Mouse (Mus musculus): ENCODE results near the gene N4bp1.
A peak's percentile ranks its signal among the peaks of the same experiment; 100 is the strongest.

The N4bp1 gene

DNA sequence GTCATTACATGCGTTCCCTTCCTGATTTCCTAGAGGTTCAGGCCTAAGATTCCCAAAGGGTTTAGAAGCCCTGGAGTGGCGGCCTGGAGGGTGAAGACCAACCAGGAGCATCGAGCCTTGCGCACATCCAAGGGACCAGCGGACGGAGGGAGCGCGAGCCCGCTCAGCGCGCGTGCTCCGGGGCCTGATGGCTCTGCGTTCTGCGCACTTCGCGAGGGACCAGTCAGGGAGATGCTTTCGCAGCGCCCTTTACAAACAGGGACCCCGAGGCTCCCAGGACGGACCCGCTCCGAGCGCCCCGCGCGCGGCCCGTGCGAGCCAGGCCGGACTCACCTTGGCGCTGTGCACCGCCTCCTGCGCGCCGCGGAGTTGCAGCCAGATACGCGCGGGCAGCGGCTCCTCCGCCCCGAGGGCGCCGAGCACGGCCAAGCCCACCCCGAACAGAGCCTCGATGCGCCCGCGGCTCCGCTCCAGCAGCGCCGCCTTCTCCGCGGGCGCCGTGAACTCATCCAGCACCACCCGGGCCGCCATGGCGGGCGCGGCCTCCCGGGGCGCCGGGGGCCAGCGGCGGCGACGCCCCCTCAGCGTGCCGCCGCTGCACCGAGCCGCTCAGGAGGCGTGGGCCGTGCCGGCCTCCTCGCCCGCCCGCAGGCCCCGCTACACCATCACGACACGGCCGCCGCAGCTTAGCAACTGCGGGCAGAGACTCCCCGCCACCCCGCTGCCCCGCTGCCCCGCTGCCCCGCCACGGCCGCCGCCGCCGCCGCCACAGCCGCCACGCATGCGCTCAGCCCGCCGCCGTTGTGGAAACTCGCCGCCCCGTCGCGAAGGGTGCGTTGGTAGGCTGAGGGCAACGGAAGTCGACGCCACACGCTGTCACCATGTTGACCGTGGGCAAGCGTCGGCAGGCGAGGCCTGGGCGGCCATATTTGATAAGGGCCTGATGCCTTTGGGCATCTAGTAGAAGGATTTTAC, at the start of gene N4bp1:
N4bp1 (minus strand) TSS at position 770 of the 975 bp plus-strand sequence.
- peak; percentile 81 for DNase-seq (ENCODE audit: low spot score)

DNA sequence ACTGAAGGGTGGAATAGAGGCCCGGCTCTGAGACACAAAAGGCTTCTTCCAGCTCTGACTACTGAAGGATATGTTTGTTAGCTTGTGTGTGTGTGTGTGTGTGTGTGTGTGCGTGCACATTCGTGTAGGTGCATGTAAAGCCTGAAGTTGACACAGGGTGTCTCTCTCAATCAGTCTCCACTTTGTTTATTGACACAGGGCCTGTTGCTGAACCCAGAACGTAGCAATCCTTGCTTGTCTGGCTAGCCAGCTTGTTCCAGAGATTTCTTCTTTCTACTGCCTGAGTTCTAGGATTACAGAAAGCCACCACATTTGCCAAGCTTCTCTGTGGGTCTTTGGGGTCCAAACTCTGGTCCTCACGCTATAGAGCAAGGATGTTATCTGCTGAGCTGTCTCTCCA, 49.8 kb upstream of the N4bp1 start:
- no peak for DNase-seq (ENCODE audit: low spot score)

DNA sequence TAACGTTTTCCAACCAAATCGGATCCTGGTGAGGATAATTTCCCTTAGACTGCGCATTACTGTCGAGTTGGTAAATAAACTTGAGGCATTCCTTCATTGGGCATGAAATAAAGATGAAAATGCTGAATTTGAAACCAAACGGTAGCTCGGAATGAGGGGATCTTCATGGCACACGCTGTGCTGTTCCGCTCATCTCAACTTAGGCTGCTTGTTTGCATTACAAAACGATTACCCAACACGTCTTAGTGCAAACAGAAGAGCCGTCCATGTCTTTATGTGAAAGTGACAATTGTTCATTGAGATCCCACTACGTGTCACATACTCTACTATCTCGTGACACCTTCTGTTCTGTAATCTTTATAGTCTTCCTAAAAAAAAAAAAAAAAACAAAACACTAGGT, 49.3 kb upstream of the N4bp1 start:
- DNase-seq (ENCODE audit: low spot score) = no peak

GRCm38 (mm10) chr8:86933898-86934297, 48.8 kb upstream of the N4bp1 start:
- peak; percentile 48 for DNase-seq (ENCODE audit: low spot score)

- DNase-seq (ENCODE audit: low spot score) = no peak
Observed at GRCm38 (mm10) chr8:86926237-86926636, 41.2 kb upstream of the N4bp1 start.

GRCm38 (mm10) chr8:86923219-86923835, 38.3 kb upstream of the N4bp1 start:
- DNase-seq (ENCODE audit: low spot score) = no peak

GRCm38 (mm10) chr8:86922673-86923072, 37.6 kb upstream of the N4bp1 start:
- DNase-seq (ENCODE audit: low spot score) = no peak

DNA sequence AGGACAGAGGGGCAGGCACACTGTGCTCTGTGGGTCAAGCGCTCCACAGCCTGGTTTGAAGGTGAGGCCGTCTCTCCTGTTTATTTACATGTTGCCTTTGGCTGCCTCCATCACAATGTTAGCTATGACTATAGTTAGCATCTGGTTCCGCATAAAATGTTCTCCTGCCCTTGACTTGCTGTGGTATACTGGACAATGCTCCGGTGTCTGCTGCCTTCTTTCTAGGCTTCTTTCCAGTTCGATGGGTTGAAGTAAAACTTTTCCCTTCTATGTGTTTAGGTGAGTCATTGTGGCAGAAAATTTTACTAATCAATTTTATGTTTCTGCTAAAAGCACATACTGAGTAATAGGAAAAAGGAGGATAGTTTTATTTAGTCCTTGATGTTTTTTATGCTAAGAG, 37.1 kb upstream of the N4bp1 start:
- DNase-seq (ENCODE audit: low spot score) = no peak

GRCm38 (mm10) chr8:86920996-86921395, 35.9 kb upstream of the N4bp1 start:
- DNase-seq (ENCODE audit: low spot score) = no peak

DNA sequence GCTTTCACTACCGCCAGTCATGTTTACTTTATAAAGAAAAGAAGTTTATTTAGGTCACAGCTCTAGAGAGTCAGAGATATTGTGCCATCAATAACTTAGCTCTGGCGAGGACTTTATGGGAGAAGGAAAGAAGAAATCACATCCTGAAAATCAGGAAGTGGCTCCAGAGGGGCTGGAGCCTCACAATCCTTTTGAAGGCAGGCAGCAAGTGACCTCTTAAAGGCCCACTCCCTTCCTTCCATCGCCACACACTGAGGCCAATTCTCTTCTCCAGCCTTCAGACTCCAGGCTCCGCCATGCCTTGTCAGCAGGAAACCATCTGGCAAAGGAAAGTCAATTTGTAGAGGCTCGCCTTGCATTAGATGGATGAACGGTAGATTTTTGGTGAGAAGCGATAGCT, 35.4 kb upstream of the N4bp1 start:
- DNase-seq (ENCODE audit: low spot score) = no peak

- no peak for DNase-seq (ENCODE audit: low spot score)
Observed at GRCm38 (mm10) chr8:86920024-86920423, 35.0 kb upstream of the N4bp1 start.

- no peak for DNase-seq (ENCODE audit: low spot score)
Observed at GRCm38 (mm10) chr8:86919262-86919661, 34.2 kb upstream of the N4bp1 start.

DNA sequence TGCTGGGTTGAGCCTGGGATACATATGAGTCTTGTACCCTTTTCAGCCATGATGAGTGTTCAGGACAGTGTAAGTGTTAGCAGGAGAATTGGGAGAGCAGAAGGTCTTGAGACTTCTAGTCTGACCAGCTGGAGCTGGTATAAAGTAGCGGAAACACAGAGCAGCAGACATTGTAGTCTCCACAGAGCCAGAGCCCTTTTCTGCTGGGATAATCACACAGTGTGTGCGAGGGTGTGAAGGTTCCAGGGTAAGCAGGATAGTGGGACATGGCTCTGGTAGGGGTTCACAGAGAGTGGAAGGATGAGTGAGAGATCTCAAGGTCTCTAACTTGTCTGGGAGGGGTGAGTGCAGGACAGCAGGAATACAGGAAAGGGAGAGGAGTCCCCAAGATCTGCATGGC, 33.0 kb upstream of the N4bp1 start:
- no peak for DNase-seq (ENCODE audit: low spot score)

DNA sequence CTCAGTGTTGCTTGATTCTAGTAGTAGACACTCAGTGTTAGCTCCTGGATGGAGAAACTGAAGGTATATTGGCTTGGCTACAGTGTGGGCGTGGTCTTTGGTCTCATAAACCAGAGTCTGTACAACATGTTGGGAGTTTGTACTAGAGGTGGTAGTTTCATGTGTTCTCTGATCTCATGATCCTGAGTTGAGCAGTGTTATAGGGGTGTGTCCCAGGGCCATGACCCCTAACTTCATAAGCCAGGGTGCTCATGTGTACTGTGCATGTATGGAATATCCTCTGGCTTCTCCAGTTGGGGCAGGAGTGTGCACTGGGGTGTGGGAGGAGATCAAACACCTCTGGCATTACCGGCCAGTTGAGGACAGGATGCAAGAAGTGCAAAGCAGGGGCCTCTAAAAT, 32.6 kb upstream of the N4bp1 start:
- no peak for DNase-seq (ENCODE audit: low spot score)

DNA sequence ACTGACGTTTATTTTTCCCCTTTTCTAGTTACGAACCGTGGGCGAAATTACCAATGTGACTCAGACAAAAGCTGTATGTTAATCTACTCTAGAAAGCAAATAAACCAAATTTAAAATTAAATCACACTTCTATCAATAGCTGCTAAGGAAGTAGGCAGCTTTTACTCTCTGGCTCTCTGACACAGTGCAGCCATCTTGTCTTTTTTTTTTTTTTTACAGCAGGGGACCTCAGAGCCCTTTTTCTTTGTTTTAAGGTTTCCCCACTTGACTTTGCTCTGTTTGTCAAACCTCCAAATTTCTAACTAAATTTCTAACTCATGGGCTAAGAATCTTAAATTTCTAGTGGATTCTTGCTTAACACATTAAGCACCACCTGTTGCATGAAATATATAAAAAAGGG, 31.3 kb upstream of the N4bp1 start:
- DNase-seq (ENCODE audit: low spot score) = no peak

DNA sequence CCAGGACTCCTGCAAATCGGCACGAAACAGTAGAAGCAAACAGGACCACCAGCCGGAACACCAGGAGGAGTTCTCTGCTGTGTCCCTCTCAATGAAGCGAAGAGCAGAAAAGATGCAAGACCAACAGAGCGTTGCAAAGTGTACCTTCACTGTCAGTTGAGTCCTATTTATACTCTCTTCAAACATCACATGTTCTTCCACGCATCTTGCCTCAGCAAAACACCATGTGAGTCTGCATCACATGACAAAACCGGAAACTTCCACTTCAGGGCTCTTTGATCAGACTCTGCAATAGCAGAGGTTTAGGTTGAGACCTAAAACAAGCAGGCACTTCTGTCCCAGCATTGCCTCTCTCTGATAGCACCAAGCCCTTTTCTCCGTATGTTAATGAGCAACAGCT, 26.1 kb upstream of the N4bp1 start:
- no peak for DNase-seq (ENCODE audit: low spot score)

GRCm38 (mm10) chr8:86910250-86910649, 25.2 kb upstream of the N4bp1 start:
- DNase-seq (ENCODE audit: low spot score) = no peak

DNA sequence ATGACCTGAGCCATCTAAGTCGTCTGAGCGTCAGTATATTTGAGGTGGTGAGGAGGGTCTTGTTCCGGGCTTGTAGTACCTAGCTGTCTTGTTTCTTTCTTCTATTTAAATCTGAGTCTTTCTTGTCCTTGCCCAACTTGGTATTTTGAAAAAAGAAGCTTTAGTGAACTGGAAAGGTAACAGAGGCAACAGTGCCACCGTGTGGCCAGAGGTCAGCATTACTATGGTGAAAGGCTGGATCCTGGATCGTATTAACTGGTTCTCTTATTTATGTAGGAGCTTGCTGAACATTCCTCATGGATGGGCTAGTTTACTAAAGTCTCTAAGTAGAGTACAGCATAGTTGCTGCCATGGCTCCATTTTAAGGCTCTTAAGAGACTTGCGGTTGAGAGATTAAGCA, 23.5 kb upstream of the N4bp1 start:
- peak; percentile 71 for DNase-seq (ENCODE audit: low spot score)

DNA sequence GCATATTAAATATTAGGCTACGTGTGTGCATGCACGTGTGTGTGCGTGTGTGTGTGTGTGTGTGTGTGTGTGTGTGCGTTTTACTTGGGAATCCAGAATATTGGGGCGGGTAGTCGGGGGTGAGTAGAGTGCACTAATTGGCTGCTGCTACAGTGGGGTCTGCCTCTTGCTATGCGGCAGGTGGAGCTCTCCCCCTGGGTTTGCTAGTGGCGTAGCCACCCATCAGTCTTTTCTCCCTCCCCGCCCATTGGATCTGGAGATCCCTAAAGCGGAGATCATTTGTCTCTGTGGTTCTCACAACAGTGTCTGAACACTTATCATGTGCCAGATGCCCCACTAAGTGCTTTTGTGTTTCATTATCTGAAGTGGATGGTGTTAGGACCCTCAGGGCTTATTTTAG, 19.9 kb upstream of the N4bp1 start:
- DNase-seq (ENCODE audit: low spot score) = no peak

DNA sequence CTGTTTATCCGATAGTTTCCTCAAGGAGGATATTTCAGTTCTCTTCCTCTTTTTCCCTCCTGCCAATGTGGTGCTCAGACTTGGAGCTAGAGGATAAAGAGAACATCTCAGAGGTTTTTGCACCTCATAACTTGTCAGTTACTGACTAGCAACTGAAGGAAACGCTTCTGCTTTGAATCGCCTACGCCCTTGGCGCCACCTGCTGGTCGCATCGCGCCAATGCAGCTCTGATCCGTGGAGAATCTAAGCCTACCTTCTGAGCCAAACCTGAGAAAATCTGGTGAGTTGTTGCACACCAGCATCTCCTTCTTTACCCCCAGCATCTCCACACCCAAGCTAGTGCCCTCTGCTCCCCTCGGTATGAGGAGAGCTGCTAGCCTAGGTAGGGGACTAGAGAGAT, 18.0 kb upstream of the N4bp1 start:
- DNase-seq (ENCODE audit: low spot score) = peak; percentile 87

GRCm38 (mm10) chr8:86902656-86903055, 17.6 kb upstream of the N4bp1 start:
- no peak for DNase-seq (ENCODE audit: low spot score)

DNA sequence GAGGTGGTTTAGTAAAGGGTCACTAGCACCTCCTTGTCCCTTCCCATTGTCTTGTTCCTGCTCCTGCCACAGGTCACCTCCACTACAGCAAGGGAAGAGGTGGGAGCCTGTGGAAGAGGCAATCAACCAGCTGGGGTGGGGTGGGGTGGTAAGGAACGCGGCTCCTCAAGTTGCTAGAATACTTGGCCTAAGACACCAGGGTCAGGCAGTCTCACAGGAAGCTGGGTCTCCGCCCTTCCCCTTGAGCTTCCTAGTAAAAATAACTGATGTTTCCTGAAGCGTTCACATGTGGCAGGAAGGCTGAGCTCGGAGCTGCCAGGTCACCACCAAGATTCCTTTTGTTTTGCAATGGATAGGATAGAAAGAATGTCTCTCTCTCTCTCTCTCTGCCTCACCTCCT, 16.9 kb upstream of the N4bp1 start:
- no peak for DNase-seq (ENCODE audit: low spot score)

GRCm38 (mm10) chr8:86897726-86898419, 12.8 kb upstream of the N4bp1 start:
- no peak for DNase-seq (ENCODE audit: low spot score)

Measured in ovary, postnatal 14 days (tissue).